Mouse (Mus musculus) frontal cortex, postnatal 10 days (tissue): ENCODE data around the gene Macrod2.

Experiments
- DNase-seq, 2 experiments: peaks; one replicate each; pipeline ENCODE4 v3.0.0; 2022; ENCODE audit warnings: low spot score in 2 of 2, mixed read lengths in 1 of 2

Macrod2 gene

DNA sequence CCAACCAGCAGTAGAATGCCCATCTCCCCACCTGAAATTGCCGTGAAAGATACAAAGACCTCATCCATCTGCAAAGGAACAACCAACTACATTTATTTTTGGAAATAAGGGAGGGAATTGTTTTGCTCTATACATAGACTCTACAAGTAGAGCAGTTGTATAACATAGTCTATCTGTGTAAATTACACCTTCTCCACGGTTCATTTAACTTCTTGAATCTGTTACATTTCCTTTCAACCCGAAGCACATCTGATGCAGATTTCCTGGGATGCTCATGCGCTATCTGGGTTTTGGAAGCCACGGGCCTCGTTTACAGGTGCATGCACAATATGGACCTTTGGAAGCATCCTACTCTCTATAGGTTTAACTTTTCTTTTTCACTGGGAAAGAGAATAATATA is 175.8 kb downstream of the Macrod2 start:
- DNase-seq: no peak

DNA sequence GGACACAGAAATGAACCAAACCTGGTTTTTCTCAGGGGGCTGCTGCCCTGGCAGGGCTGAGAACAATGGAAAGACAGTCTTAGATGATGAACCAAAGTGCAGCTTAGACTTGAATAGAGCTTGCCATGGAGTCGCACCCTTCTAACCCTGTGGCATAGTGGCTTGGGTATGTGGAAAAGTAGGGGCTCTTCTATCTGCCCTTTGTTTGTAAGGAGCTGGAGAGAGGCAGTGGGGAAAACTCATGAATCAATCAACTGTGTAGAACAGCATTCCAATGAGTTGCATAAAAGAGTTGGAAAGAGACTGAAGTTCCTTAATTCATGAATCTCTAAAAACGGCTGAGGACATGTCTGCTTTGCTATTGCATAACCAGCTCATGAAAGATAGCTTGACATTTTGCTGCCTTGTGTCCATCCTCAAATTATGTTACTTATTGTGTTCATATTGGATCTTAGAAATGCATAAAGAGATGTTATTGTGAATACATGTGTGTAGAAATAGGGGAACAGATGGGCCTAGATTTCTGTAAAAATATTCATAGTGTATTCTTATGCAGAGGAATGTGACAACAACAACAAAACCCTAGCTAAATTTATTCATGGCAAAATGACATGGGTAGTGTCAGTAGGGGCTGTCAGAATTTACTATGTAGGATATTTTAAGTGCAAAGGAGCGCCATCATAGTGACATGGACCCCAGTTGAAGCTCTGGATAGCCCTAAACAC is 197.6 kb downstream of the Macrod2 start:
- no peak for DNase-seq

DNA sequence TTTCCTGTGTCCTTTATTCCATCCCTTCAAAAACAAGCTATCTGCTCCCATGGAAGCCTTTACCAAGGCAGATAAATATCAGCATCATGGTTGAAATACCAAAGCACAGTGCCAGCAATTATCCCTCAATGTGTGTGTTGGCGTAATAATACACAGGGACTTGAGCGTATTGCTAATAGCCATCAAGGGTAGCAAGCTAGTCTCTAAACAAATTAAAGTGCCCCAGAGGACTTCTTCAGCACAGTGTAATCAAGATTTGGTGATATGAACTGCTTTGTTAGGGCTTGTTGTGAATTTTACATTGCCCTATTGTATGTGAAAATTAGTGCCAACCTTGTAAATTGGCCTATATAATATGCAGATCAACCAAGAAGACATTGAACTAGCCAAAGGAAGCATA is 201.8 kb downstream of the Macrod2 start:
- no peak for DNase-seq

GRCm38 (mm10) chr2:140615451-140615850 is 220.3 kb downstream of the Macrod2 start:
- no peak for DNase-seq

DNA sequence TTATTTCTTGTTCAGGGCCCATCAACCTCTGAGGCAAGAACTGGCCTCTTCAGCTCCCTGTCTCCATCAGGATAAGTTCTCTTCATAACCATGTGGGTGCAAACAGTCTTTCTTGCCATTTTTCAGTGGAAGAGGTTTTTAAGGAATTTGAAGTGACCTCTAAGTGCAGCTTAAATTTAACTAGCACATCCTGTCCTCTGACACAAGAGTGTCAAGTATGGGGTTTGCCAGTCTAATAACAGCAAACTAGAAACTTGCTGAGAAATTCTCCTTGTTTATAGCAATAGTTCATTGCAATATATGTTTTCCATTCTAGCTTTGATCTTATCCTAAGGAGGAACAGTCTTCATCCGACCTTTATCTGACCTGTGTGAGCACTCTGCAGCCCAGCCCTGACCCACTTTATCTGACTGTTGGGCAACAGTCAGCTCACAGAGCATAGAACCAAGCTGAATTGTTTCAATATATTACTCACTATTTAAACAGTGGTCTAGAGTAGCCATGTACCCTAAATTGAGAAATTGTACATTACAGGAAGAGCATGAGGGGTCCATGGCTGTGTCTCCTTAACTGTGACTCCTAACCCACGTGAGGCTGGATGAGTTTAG is 226.7 kb downstream of the Macrod2 start:
- no peak for DNase-seq

GRCm38 (mm10) chr2:140653481-140653880 is 258.4 kb downstream of the Macrod2 start:
- DNase-seq: no peak

- DNase-seq: no peak
Measured at GRCm38 (mm10) chr2:140653978-140654377, 258.9 kb downstream of the Macrod2 start.

- no peak for DNase-seq
Measured at GRCm38 (mm10) chr2:140662673-140663072, 267.6 kb downstream of the Macrod2 start.

DNA sequence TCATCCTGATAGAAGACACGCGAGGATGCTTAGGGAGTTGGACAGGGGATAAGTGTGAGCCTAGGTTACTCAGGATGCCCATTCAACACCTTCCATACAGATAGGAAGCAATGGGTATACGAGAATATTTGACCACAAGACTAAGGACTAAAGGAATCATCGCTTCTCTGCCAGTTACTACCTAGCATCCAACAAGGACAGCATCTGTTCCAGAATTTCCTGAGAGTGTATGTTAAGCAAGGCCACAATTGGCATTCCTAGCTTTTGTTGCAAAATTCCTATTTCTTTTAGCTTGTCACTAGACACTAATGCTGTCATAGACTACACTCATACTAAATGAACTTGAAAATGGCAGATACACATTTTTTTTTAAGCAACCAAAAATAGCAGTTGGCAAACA is 269.3 kb downstream of the Macrod2 start:
- no peak for DNase-seq

- DNase-seq: no peak
Measured at GRCm38 (mm10) chr2:140666846-140667245, 271.7 kb downstream of the Macrod2 start.

GRCm38 (mm10) chr2:140667261-140668047 is 272.3 kb downstream of the Macrod2 start:
- no peak for DNase-seq

- peak; percentile 78 for DNase-seq
Measured at GRCm38 (mm10) chr2:140668311-140668710, 273.2 kb downstream of the Macrod2 start.

- no peak for DNase-seq
Measured at GRCm38 (mm10) chr2:140669081-140669480, 274.0 kb downstream of the Macrod2 start.

DNA sequence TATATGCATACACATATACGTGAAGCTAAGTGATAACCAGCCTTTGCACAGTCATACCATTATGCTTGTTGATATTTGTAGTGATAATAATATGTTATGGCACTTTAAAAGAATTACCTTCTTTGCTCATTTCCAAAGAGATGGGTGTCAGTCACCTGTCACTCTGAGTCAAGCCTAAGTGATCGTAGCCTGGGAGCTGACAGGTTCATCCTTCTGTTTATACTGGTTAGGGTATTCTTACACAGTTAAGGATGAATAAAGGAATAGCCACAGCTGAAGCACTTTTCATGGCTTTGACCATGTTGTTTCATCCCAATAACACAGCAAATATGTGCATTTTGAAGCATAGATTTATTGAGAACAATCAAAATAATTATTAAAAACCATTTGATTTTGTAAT is 274.7 kb downstream of the Macrod2 start:
- no peak for DNase-seq

GRCm38 (mm10) chr2:140670457-140670856 is 275.3 kb downstream of the Macrod2 start:
- peak; percentile 28 to 57 for DNase-seq

DNA sequence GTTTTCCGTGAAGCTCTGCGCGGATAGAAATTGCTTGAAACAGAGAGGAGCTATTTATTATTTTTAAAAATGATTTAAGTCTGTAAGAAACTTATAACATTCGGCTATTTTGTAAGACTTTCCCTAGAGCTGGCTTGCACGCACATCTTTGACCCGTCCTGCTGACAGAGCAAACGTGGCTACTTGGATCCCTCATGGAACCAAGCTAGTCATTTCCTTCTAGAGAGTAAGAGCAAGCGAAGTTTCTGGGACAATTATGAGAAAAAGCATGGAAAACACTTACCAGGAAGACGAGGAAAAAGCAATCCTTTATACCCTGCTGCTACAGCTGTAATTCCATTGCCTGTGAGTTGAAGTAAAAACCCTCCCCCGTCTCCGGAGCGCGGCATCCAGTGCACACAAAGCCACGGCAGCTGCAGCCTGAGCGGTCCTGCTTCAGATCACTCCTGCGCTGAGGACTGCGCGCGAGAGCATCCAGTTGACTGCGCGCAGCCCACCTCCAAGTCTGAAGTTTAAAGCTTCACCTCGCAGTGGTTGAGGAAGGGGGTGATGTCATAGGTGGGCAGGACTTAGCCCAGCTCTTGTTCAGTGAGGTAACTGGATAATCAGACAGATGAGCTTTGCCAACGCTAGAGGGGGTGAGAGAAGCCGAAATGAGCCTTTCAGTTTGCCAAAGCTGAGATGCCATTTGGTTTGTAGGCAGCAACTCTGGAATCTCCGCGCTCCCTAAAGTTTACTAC is 276.0 kb downstream of the Macrod2 start, which contains the start of gene Flrt3:
Flrt3 (minus strand) TSS at position 507 of the 740 bp plus-strand sequence.
- DNase-seq: peak; percentile 88 to 92

GRCm38 (mm10) chr2:140673466-140673865 is 278.4 kb downstream of the Macrod2 start:
- DNase-seq: no peak

DNA sequence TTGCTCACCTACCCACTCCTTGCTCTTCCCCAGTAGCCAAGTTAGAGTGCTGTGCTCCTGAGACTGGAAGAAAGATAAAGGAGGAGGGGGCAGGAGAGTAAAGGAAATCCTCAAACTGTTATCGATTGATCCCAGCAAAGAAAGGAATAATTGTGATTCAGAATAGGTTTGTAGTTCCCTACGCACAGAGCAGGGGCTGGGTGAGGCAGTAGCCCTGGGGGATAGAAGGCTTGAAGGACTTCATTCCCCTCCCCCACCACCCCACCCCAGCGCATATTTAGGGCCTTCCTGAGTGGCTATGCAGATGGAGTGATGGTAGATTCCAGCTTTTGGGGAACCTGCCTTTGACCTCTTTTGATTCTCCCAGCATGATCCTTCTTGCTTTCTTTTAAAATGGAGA is 281.6 kb downstream of the Macrod2 start:
- DNase-seq: no peak

DNA sequence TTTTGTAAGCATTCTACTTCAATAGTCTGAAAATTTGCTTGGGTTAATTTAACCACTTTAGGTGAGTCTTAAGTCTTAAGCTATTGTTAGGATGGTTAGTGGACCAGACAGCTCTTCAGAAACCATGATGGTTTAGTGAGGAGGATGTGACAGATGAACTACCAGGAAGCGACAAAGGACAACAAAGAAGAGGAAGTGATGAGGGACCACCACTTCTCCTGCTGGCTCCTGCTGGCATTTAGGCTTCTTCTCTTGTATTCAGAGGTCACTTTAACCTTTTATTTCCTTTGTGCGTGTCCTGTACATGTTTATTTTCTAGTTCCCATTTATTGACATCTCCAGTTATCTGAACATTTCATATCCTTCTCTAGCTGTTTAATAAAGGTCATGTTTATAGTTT is 295.8 kb downstream of the Macrod2 start:
- no peak for DNase-seq

GRCm38 (mm10) chr2:140691403-140691802 is 296.3 kb downstream of the Macrod2 start:
- no peak for DNase-seq

GRCm38 (mm10) chr2:140692461-140692860 is 297.4 kb downstream of the Macrod2 start:
- no peak for DNase-seq

- DNase-seq: no peak
Measured at GRCm38 (mm10) chr2:140693845-140694244, 298.7 kb downstream of the Macrod2 start.
